Mouse (Mus musculus) T-helper 2 cell (primary cell): Measurements from ENCODE around the gene Slc30a2.

Source experiments
- in situ Hi-C: fragments of 300-600 bp; cut with MboI, MseI; formaldehyde crosslinking; loops from one replicate; pipeline ENCODE4 v1.15.1; 2025; ENCODE audit warnings: high pct_unique_total_duplicates

Gene Slc30a2

GRCm38 (mm10) chr4:134397121-134397520, 54.1 kb downstream of the Slc30a2 start:
- in situ Hi-C loops, result no loop called here

DNA sequence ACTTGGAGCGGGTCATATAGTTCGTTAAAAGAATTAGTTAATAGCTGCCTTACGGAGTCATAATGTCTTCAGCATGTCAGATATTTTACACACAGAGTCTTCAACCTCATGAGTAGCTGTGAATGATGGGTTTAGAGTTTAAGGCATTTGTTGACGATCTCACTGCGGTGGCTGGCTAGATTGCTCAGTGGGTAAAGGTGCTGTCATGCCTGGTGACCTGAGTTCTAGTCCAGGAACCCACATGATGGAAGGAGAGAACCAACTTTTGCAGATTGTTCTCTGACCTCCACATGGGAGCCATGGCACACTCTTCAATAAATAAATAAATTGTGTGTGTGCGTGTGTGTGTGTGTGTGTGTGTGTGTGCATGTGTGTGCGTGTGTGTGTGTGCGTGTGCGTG, 54.8 kb downstream of the Slc30a2 start:
- in situ Hi-C loops, result no loop called here

DNA sequence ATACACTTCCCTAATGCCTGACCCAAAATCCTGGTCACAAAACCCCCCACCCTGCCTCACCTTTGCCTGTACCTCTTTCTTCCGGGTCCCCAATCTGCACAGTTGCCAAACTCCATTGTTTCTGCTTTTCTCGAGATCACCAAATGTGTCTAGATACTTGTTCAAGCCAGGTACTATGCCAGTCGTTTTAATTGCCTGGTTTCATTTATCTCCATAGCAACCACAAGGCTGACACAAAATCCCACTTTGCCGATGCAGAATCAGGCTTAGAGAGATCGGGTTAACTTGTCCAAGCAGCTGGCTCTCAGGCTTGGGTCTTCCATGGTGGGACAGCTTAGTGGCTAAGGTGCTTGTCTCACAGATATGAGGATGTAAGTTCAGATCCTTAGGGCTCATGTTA, 57.2 kb downstream of the Slc30a2 start:
- in situ Hi-C loops, result loop anchor here (5.0 kb wide), 1 partner anchor 77 kb away; no protein-coding TSS in a partner anchor

GRCm38 (mm10) chr4:134401181-134401661, 58.2 kb downstream of the Slc30a2 start:
- in situ Hi-C loops, result loop anchor here (5.0 kb wide), 1 partner anchor 76 kb away; no protein-coding TSS in a partner anchor

DNA sequence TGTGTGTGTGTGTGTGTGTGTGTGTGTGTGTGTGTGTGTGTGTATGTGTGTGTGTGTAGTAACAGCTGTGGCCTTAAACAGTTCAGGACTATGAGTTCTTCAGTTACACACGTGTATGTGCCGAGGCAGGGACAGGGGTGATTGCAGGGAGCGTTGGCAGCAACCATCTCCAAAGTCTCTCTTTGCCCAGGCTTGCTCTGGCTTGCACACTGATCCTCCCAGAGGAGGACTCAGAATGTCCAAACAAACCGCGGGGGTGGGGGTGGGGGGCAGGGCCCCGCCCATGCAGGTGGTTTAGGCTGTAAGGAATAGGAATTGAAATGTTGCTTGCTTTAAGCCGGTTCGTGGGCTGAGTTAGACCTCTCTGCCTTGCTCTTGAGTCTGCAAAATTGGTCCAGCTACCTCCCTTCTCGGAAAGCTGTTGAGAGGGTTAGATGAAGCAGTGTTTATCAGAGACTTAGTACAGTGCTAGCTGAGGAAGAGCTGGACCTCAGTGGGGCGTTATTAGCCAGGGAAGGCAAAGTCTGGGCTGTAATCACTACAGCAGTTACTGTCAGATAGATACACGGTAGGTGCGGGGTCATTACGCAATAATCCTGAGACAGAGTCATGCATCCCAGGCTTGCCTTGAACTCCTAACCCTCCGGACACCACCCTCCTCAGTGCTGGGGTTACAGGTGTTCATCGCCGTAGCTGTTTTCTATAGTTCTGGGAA, 59.0 kb downstream of the Slc30a2 start:
- in situ Hi-C loops, result loop anchor here (5.0 kb wide), 1 partner anchor 75 kb away; no protein-coding TSS in a partner anchor

- in situ Hi-C loops, result loop anchor here (5.0 kb wide), 1 partner anchor 75 kb away; no protein-coding TSS in a partner anchor
Observed at GRCm38 (mm10) chr4:134402571-134403262, 59.7 kb downstream of the Slc30a2 start.

DNA sequence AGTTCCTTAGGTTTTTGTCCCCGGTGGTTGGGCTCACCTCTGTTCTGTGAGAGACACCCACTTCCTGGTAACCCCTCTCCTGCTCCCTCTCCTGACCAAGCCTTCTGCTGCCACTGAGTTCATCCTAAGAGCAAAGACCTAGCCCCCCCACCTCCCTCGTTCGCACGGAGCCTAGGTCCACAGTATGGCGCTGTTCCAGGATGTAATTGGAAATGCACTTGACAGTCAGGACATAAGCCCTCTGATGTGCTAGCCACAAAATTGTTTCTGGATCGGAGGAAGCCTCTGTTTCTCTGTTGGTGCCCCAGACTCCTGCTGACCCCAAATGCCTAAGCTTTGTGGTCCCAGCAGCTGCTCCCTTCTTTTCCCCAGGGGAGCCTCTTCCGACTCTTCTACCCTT, 60.7 kb downstream of the Slc30a2 start:
- in situ Hi-C loops, result loop anchor here (5.0 kb wide), 1 partner anchor 74 kb away; no protein-coding TSS in a partner anchor
